Mouse (Mus musculus): ENCODE data around the gene Ndufb4. TPM values are rescaled to one million over a fixed set of nuclear protein-coding genes. Genes with fewer than 3 reads are reported as not detected.
"Not testable (repeated sequence)": the region's sequence is repeated elsewhere in the genome, so short reads cannot be mapped to it uniquely, and the experiment has no call there.

The Ndufb4 gene
- total RNA-seq (2021) = 10 to 100 TPM; 68.5 to 69.7 TPM
- long read RNA-seq, experiment 1, transcript Ndufb4-201 (3 exons, 971 nt) = major isoform, 110 of 117 reads
- long read RNA-seq, experiment 1, partial matches to known transcripts = 0 of 117 reads
- long read RNA-seq, experiment 1, other reads (novel, unspliced or antisense) = 3 of 117 reads
- long read RNA-seq, experiment 2, transcript Ndufb4-201 (3 exons, 971 nt) = major isoform, 73 of 75 reads
- long read RNA-seq, experiment 2, partial matches to known transcripts = 1 of 75 reads
- long read RNA-seq, experiment 2, other reads (novel, unspliced or antisense) = 0 of 75 reads

- intact Hi-C loops (cut with DNase I) = loop anchor here (2.0 to 5.0 kb wide), 3 partner anchors 23 to 117 kb away; partner anchors contain the start of genes Gtf2e1 and Rabl3
- peak within 1 kb of the TSS; percentile 78 for H3K4me3 ChIP-seq
- no peak for TF ChIP-seq CTCF (IDR thresholded peaks at IDR 0.05)
- H3K27ac ChIP-seq = peak within 1 kb of the TSS; percentile 99
- peak; percentile 92 to 94 for DNase-seq (ENCODE audit: extremely low spot score in 1 of 2, low spot score in 2 of 2)
Observed at GRCm38 (mm10) chr16:37653731-37654657, at the start of gene Ndufb4. Gene Ndufb4 (minus strand): TSS chr16:37654453.

- H3K27ac ChIP-seq = peak overlapping the region; percentile 86
- no peak overlapping the region for H3K4me3 ChIP-seq
- TF ChIP-seq CTCF (IDR thresholded peaks at IDR 0.05) = no peak
- intact Hi-C loops (cut with DNase I) = no loop called here
- DNase-seq (ENCODE audit: extremely low spot score in 1 of 2, low spot score in 2 of 2) = no peak
Observed at GRCm38 (mm10) chr16:37703884-37704283, 49.6 kb upstream of the Ndufb4 start.

- H3K27ac ChIP-seq; H3K4me3 ChIP-seq; intact Hi-C loops (cut with DNase I); DNase-seq (ENCODE audit: extremely low spot score in 1 of 2, low spot score in 2 of 2): not testable (repeated sequence)
Observed at GRCm38 (mm10) chr16:37700071-37700470, 45.8 kb upstream of the Ndufb4 start.

- intact Hi-C loops (cut with DNase I) = loop anchor here (10.0 kb wide), 1 partner anchor 496 kb away; no protein-coding TSS in a partner anchor
- Histone ChIP-seq H3K4me3 (no peak overlapping the region), H3K27ac (no peak overlapping the region)
- no peak for DNase-seq (ENCODE audit: extremely low spot score in 1 of 2, low spot score in 2 of 2)
- peak; percentile 8 for TF ChIP-seq CTCF (IDR thresholded peaks at IDR 0.05)
Observed at GRCm38 (mm10) chr16:37698767-37699166, 44.5 kb upstream of the Ndufb4 start.

- Histone ChIP-seq H3K27ac (no peak overlapping the region), H3K4me3 (no peak overlapping the region)
- intact Hi-C loops (cut with DNase I) = loop anchor here (10.0 kb wide), 1 partner anchor 498 kb away; no protein-coding TSS in a partner anchor
- no peak for TF ChIP-seq CTCF (IDR thresholded peaks at IDR 0.05)
- no peak for DNase-seq (ENCODE audit: extremely low spot score in 1 of 2, low spot score in 2 of 2)
Observed at GRCm38 (mm10) chr16:37697271-37697670, 43.0 kb upstream of the Ndufb4 start.

GRCm38 (mm10) chr16:37690932-37691730, 36.9 kb upstream of the Ndufb4 start:
- DNase-seq (ENCODE audit: extremely low spot score in 1 of 2, low spot score in 2 of 2) = no peak
- H3K27ac ChIP-seq = no peak overlapping the region
- no peak overlapping the region for H3K4me3 ChIP-seq
- intact Hi-C loops (cut with DNase I) = loop anchor here (10.0 kb wide), 1 partner anchor 504 kb away; no protein-coding TSS in a partner anchor
- peak; percentile 24 for TF ChIP-seq CTCF (IDR thresholded peaks at IDR 0.05)

GRCm38 (mm10) chr16:37690465-37690864, 36.2 kb upstream of the Ndufb4 start:
- no peak for DNase-seq (ENCODE audit: extremely low spot score in 1 of 2, low spot score in 2 of 2)
- H3K27ac ChIP-seq = no peak overlapping the region
- H3K4me3 ChIP-seq = no peak overlapping the region
- TF ChIP-seq CTCF (IDR thresholded peaks at IDR 0.05) = no peak
- intact Hi-C loops (cut with DNase I) = loop anchor here (10.0 kb wide), 1 partner anchor 504 kb away; no protein-coding TSS in a partner anchor

- no peak overlapping the region for H3K4me3 ChIP-seq
- TF ChIP-seq CTCF (IDR thresholded peaks at IDR 0.05) = no peak
- intact Hi-C loops (cut with DNase I) = loop anchor here (5.0 to 10.0 kb wide), 3 partner anchors 505 to 817 kb away; partner anchors contain the start of genes Eaf2 and Golgb1
- no peak for DNase-seq (ENCODE audit: extremely low spot score in 1 of 2, low spot score in 2 of 2)
- H3K27ac ChIP-seq = no peak overlapping the region
Observed at GRCm38 (mm10) chr16:37689934-37690333, 35.7 kb upstream of the Ndufb4 start.

GRCm38 (mm10) chr16:37689251-37689926, 35.1 kb upstream of the Ndufb4 start:
- TF ChIP-seq CTCF (IDR thresholded peaks at IDR 0.05) = no peak
- no peak for DNase-seq (ENCODE audit: extremely low spot score in 1 of 2, low spot score in 2 of 2)

GRCm38 (mm10) chr16:37688181-37688580, 33.9 kb upstream of the Ndufb4 start:
- Histone ChIP-seq H3K4me3 (no peak overlapping the region), H3K27ac (no peak overlapping the region)
- DNase-seq (ENCODE audit: extremely low spot score in 1 of 2, low spot score in 2 of 2) = no peak
- intact Hi-C loops (cut with DNase I) = loop anchor here (5.0 to 10.0 kb wide), 2 partner anchors 813 to 819 kb away; partner anchors contain the start of genes Eaf2 and Golgb1
- TF ChIP-seq CTCF (IDR thresholded peaks at IDR 0.05) = peak; percentile 40

More at GRCm38 (mm10) chr16:37689251-37689926, 35.1 kb upstream of the Ndufb4 start:
- H3K27ac ChIP-seq = no peak overlapping the region
- intact Hi-C loops (cut with DNase I) = loop anchor here (5.0 to 10.0 kb wide), 2 partner anchors 815 to 818 kb away; partner anchors contain the start of genes Eaf2 and Golgb1
- H3K4me3 ChIP-seq = no peak overlapping the region
